Mouse (Mus musculus) T-cell, adult 2 months (primary cell): Measurements from ENCODE around the gene 2700081O15Rik.
"Not testable (repeated sequence)": the region's sequence is repeated elsewhere in the genome, so short reads cannot be mapped to it uniquely, and the experiment has no call there.

ENCODE experiments used
- DNase-seq: peaks from one replicate; pipeline ENCODE4 v3.0.0; 2022; ENCODE audit warnings: low spot score

Gene 2700081O15Rik

DNA sequence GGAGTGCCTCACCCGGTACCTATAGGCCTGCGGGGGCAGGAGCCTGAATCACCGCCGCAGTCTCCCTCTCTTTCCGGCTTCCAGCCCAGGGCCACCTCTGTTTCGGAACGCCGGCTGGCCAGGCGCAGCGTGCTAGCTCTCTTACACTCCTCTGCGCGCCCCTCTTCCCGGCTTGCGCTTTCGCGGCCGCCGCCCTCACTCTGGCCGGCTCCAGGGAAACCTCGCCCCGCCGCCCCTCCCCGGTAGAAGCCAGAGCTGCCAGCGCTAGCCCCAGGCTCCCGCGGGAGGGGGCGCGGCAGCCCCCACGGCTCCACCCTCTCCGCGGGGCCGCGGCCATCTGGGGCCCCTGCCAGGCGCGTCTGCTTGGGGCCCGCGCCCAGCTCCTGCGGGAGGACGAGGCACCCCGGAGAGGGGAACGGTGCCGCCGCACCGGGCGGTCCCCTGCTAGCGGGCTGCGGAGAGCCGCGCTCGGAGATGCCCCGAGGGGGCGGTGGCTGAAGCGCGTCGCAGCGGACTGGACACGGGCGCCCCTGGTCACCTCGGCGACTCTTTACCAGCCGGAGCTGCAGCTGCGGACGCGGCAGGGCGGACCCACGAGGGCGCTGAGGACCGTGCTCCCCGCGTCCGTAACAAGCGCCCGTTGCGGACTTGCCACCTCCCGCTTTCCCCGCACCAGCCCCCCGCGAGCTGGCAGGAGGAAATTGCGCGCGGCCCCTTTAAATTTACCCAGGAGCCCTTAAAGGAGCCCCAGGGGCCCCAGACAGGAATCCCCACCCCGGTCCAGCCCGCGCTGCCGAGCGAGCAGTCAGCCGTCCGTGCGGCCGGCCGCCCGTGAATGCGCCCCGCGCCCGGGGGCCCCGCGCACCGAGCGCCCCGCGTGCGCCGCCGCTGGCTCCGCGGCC, at the start of gene 2700081O15Rik:
Gene 2700081O15Rik (plus strand): TSS at position 792 of the 902 bp plus-strand sequence.
- peak; percentile 22 for DNase-seq

DNA sequence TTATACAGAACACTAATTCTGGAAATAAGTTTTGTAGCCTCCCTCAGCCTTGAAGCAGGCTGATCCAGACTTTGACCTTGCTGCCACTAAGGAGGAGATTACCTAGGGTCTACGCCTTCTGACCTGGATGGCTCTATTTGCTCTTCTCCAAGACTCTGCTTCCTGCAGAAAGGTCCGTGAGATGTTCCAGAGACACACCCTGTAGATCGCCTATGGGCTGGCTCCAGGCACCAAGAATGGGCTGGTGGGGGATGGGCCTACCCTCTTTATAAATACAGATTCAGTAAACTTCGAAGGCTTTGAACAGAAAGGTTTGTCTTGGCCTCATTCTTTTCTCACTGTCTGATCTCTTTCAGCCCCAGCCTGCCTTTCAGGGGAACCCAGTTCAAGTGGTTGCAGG, 48.0 kb upstream of the 2700081O15Rik start:
- not testable (repeated sequence) for DNase-seq

DNA sequence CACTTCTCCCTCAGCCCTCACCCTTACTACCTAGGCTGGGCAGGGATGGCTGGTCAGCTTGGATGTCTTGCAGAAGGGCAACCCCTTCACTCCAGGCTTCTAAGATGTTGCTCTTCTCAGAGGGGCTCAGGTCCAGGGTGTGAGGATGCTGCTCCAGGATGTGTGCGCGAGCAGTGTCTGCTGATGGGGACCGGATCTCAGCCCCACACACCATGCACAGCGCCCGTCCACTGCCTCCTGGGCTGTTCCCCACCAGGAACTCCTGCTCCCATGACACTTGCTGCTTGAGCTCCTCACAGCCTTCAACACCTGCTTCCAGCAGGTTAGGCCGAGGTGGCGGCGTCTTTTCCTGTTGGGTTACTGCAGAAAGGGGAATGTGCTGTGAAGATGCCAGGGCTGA, 42.9 kb upstream of the 2700081O15Rik start:
- DNase-seq, result no peak

DNA sequence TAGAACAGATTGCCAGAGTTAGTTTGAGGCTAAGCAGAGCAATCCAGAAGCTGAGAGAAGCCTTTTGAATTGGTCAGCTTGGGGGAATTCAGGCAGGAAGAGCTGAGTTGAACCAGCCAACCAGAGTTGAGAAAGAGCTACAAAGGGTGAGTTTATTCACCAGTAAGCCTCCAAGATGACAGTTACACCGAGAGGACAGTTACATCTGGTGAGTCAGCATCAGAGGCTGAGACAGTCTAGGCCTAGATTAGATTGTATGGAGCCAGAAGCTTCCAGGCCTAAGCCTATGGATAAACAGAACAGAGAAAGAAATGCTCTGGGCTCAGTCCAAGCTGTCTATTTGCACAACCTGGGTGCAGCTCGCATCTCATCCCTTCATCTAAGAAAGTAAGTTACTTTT, 39.8 kb upstream of the 2700081O15Rik start:
- no peak for DNase-seq

DNA sequence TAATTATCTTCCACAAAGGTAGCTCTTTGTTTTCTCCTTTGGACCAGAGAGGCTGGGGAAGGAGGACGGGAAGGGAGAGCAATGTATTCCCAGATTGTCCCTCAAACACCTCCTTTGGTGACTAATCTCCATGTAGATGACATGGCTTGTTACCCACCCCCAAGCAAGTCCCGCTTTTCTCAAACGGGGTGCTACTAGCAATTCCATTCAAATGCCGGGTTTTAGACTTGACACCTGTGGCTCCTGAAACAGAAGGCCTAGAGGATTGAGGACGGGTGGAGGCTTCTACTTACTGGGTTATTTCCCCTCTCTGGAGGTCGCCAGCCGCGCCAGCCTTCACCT, 35.5 kb upstream of the 2700081O15Rik start:
- peak; percentile 3 for DNase-seq

DNA sequence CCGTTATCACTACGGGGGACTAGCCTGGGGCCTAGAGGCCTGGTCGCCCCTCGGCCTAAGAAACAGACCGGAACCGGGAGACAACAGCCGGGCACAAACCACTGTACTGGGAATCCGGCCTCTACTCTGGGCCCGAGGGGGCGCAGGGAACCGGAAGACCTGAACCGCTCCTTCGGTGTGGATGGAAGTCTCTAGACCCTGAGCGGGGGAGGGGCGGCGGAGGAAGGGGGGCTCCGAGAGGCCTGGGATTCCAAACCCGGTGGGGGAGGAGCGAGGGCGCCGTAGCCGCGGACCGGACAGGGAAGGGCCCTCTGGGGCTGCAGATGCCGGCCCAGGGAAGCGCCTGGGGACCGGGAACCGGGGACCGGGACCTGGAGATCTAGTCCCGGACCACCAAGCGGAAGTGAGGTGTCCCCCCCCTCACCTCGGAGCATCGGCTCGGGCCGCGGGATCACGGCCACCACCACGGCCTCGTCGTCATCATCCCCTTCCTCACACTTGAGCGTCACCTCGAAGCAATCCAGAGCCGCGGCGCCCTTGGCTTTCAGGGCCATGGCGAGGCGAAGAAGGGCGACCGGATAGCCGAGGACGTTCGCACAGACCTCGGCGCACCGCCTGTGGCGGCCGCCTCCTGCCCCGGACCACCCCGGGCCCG, 35.0 kb upstream of the 2700081O15Rik start:
- DNase-seq, result peak; percentile 36

DNA sequence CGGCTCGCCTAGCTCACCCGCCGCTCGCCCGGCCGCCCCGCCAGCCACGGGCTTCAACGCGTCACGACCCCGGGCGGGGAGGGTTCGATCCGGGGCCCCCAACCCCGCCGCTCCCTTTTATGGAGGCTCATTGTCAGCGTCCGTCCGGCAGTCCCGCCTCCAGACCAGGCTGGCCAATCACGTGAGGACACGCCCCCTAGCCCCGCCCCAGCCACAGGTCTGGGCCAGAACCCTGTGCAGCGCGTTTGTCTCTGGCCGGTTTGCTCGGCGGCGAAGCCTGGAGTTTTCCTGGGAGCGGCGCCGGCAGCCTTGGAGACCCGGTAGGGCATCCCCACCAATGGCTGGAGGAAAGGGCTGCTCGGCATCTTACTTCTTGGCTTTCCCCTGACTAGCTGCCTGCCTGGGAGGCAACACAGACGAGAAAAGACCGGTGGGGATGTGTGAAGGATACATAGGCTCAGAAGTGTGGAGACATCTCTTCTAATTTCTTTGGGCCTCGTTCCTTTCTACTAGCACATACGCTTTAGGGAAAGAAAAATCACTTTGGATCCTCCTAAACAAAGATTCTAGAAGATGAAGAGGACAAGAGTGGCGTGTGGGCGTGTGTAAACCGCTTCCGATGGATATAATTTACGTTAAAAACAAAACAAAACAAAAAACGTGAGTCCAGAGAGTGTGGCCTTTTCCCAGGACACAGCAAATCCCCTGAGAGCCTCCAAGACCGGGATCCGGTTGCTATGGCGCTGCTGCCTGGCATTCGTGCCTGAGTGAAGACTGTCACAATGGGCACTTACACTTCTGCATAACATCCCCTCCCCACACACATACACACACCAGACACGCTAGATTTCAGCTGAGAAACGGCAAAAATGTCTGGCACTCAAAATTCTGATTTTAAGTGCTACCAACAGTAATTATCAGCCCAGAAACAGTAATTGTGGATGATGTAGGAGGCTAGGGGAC, 34.2 kb upstream of the 2700081O15Rik start, which contains the start of gene Spindoc:
Gene Spindoc (minus strand): TSS at position 92 of the 963 bp plus-strand sequence.
- DNase-seq, result peak; percentile 91

DNA sequence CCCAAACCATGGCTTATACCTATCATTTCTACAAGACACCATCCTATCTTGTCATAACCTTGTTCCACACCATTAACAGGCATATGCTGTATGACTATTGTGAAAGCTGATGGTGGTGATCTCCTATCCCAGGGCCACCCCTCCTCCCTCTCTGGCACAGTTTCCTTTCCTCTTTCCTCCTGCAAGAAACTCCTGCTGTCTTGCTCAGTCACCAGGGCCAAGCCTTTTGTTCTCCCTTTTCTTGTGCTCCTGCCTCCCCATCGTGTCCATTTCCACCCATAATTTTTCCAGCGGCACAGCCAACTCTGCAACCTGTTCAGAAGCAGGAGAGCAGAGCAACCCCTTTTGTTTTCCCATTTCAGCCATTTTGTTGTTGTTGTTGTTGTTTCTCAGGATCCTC, 31.4 kb upstream of the 2700081O15Rik start:
- DNase-seq, result no peak

DNA sequence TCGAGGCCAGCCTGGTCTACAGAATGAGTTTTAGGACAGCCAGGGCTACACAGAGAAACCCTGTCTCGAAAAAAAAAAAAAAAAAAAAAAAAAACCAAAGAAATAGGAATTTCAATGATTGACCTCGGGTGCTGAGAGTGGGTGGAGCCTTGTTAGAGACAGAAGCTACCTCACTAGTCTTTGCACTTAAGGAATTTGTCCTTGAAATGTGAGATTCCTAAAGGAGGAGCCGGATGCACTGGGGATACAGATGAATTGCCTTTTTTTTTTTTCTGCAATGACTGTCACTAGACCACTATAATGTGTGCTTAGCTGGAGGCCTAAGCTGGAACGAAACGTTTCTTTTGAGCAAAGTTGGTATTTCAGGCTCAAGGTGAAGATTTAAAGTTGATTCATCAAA, 28.9 kb upstream of the 2700081O15Rik start:
- no peak for DNase-seq

DNA sequence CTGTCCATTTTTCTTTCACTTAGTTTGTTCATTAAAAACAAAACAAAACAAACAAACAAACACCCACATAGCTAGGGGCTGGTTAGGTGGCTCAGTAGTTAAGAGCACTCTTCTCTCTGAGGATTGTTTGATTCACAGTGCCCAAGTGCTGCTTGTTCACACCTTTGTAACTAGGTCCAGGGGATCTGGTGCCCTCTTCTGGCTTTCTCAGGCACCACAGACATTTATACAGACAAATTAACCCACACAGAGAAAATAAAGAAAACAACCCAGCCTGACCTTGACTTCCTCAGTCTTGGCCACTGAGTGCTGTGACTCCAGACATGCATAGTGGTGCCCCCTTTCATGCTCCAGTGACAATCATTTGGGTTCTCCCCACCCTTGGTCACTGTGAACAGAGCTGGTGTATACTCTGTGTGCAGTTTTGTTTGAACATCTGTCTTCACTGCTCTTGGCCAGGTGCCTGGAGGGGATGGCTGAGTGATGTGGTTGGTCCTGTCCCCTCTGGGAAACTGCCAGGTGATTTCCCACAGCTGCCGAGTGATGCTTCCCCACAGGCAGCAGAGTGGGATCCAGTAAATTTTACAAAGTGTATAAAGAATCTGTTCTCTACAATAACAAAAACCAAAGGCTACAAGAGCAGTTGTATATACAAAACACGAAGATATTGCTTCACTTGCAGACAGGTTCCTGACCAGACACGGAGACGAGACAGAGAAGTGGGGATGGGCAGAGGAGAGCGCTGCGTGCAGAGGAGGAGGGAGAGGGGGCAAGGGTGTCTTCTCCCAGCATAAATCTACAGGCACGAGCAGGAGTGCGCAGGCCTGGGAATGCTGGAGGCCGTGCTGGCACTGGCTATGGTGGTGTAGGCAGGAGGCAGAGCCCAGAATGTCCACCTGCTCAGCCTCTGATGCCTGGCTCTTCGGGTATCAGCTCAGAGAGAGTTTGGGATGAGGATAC, 20.3 kb upstream of the 2700081O15Rik start:
- DNase-seq, result not testable (repeated sequence)

DNA sequence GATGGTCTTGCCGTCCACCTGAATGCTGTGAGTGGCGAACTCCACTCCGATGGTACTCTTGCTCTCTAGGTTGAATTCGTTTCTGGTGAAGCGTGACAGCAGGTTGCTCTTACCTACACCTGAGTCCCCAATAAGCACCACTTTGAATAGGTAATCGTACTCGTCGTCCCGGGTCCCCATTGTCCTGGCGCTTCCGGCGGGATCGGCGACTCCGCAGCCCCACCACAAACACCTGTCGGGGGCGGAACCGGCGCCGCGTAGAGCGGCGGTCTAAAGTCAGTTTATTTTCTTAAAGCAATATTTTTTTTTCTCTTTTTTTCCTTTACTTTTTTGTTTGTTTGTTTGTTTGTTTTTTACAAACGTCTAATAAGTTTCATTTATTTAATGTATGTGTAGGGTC, 18.5 kb upstream of the 2700081O15Rik start:
- not testable (repeated sequence) for DNase-seq

DNA sequence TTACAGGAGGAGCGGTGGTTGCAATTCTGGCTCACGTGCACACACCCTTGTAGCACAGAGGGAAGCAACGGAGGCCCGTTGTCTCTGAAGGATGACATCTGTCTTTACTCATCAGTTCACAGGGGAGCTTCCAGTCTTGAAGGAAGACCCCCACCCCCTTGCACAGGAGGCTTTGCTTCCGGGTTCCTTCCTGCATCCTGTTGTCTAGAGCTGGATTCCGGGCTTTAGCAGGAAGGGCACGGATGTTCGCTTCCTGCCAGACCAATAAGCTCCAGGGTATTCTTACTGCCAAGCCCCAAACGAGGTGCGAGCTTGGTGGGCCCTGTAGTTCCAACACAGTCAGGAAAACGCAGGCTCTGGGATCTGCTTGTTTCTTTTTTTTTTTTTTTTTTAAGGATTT, 16.8 kb upstream of the 2700081O15Rik start:
- no peak for DNase-seq

DNA sequence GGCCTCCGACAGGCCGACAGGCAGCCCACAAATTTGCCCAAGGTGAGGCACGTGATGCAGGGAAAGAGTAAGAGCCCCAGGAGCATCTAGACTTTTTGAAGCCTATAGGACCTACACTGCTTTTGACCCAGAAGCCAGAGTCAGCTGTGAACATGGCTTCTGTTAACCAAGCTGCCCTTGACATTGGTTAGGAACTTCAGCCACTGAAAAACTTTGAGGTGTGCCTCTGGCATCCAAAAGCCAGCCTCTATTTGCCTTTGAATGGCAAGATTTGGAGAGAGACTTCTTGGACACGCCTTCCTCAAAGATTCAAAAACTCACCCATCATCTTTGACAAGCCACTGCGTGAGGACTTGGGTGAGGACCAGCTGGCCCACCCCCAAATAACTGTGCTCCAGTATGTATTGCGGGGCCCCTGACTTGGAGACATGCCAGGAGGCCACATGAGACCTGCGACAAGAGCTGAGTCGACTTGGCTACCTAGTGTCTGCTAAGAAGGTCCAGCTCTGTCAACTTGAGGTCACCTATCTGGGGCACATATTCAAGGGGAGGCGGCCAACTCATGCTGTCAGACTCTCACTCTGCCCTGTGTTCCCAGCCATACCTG, 12.7 kb upstream of the 2700081O15Rik start:
- no peak for DNase-seq

DNA sequence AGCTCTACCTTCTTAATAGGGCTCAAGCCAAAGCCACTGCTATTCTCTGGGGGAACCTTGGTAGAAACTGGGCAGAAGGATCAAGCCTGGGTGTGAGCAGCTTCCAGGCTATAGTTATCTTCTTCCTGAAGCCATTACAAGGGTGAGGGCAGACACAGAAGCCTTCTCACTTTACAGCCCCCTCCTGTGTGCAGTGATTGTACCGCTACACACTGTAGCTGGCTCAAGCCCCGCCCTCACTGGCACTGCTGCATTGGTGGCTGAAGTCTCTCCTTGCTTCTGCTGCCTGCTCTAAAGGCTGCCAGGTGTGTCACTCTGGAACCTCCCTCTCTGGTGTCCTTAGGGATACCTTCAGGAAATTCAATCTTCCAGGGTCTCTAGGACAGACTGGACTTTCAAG, 5.1 kb upstream of the 2700081O15Rik start:
- DNase-seq, result no peak

DNA sequence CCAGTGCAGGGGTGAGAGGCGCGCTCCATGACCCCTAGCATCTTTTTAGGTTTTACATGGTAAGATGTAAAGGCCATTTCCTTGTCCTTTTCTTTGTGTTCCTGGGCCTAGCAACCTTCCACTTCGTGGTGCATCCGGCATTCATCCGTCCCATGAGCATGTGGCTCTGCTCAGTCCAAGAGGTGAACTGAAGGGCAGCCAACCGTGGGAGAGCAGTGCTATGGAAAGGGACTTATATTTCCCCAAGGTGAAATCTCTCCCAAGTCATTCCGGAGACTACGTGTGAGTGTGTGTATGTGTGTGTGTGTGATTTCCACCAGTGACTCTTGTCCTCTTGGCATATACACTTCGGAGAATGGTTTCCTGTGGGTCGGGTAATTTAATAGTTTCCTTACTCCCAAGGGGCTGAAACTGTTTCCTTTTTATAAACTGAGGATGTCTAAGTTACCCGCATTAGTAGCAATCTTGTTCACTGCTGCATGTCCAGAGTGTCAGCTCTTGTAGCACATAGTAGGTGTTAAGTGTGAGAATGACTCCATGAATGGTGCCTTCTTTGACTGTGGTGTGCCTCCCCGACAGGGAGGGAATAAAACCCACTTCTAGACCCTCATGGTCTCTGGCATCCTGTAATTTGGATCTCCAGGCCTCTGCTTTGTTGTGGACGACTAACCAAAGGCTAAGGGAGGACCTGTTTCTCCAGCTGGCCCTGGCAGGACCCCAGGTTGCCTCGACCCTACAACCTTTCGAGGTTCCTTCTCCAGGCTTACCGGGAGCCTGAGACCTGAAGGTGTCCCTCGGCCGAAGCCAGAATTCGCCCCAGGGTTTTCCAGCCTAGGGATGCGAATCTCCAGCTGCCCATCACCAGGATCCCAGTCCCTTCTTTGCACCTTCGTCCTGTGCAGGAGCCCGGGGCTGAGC, 1.2 kb upstream of the 2700081O15Rik start:
- DNase-seq, result no peak

DNA sequence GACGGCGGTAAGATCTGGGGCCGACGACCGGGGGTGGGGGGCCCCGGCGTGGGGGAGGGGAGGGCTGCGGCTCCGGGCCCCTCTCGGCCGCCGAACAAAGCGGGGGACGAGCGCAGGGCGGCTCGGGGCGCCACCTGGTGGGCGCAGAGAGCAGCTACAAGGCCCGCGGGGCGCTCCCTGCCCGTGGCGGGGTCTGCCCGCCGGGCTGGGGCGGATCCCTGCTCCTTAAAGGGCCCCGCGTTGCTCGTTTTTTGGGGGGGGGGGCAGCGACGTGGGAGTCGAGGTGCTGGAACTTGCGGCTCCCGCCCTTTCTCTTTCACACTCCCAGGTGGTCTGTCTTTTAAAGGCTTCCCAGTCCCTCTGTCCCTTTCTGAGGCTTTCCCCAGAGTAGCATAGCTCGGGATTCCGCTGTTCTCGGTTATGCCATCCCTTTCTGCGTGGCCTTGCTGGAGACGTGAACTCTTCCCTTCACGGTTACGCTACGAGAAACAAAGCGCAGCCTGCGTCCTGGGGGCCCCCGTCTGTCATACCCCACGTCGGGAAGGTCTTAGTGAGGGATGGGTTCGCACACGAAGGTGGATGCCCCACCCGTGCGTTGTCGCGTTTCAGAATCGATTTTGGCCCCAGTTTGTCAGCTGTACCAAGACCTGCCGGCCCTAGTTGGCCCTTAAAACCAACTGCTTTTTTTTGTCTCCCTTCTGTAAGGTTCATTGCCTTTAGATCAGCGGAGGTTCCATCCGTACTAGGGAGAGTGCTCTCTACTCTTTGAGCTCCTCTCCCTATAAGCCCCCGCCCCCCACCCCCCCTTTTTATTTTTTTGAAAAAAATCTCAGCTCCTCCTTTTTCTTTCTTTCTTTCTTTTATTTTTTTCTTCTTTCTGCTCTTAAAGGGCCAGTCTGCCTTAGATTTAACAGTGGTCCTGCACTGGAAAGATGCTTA, 755 bp downstream of the 2700081O15Rik start:
- peak; percentile 73 for DNase-seq

DNA sequence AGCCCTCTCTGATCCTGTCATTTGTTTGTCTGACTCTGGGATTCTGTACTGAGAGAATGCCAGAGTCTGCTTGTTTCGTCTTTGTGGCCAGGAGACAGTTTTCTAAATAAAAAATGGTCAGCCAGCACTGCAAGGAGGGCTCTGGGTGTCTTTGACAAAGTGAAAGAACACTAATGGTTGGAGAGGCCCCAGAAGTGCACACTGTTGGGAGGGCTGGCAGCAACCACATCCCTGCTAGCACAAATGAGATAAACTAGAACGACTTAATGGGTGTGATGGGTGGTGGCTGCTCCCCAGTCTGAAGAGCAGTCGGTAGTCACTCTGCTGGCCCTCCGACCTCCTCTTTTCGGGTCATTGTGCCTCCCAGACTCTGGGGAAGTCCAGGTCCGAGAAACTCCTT, 1.7 kb downstream of the 2700081O15Rik start:
- DNase-seq, result no peak

DNA sequence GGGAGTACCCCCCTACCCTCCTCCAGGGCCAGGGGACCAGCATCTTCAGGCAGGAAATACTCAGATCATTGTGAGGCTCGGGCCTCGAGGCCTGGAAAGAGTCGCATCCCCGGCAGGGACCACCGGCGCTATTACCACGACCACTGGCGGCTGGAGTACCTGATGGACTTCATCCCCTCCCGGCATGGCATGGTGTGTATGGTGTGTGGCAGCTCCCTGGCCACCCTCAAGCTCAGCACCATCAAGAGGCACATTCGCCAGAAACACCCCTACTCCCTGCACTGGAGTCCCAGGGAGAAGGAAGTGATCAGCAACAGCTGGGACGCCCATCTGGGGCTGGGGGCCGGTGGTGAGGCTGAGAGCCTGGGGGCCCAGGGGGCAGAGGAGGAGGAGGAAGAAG, 2.7 kb downstream of the 2700081O15Rik start:
- DNase-seq, result no peak
